Mouse (Mus musculus): ENCODE results near the gene 6430571L13Rik. TPM values are rescaled to one million over a fixed set of nuclear protein-coding genes. Genes with fewer than 3 reads are reported as not detected.

6430571L13Rik gene
- total RNA-seq, 1 experiment from 2014 or later, result 0.25 TPM

GRCm38 (mm10) chr9:107355870-107356765 is 15.7 kb downstream of the 6430571L13Rik start:
- peak; percentile 35 to 54; a peak in 2 of 4 replicates for ATAC-seq (replicated peaks in 1 of 2; ENCODE audit: insufficient read depth in 1 of 2, low FRiP score in 2 of 2, low TSS enrichment in 1 of 2, low read depth in 1 of 2, poor library complexity in 2 of 2, severe bottlenecking in 2 of 2)

DNA sequence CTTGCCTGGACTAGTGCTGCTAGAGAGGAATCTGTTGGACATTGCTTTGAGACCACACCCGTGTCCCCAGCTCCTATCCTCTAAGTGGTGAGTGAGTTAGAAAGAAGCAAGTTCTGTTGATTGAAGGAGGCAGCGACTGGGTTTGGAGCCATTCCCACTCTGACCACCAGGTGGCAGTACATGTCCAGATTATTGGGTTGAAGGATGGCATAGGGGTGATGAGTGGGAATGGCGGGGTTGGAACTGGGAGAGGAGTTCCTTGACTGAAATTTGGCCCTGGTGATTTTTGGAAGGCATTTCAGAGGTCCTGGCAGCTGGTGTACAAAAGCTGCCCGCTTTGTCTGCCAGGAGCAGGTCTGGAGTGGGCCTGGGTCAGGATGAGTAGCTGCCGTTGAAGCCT is 17.2 kb downstream of the 6430571L13Rik start:
- ATAC-seq (replicated peaks in 1 of 2; ENCODE audit: insufficient read depth in 1 of 2, low FRiP score in 2 of 2, low TSS enrichment in 1 of 2, low read depth in 1 of 2, poor library complexity in 2 of 2, severe bottlenecking in 2 of 2), result peak; percentile 48 to 53; a peak in 1 of 4 replicates

GRCm38 (mm10) chr9:107360989-107361388 is 20.6 kb downstream of the 6430571L13Rik start:
- no peak for ATAC-seq (replicated peaks in 1 of 2; ENCODE audit: insufficient read depth in 1 of 2, low FRiP score in 2 of 2, low TSS enrichment in 1 of 2, low read depth in 1 of 2, poor library complexity in 2 of 2, severe bottlenecking in 2 of 2)

GRCm38 (mm10) chr9:107366644-107367043 is 26.2 kb downstream of the 6430571L13Rik start:
- peak in 1 of 2 experiments; percentile 57; a peak in 2 of 4 replicates for ATAC-seq (replicated peaks in 1 of 2; ENCODE audit: insufficient read depth in 1 of 2, low FRiP score in 2 of 2, low TSS enrichment in 1 of 2, low read depth in 1 of 2, poor library complexity in 2 of 2, severe bottlenecking in 2 of 2)

- no peak for ATAC-seq (replicated peaks in 1 of 2; ENCODE audit: insufficient read depth in 1 of 2, low FRiP score in 2 of 2, low TSS enrichment in 1 of 2, low read depth in 1 of 2, poor library complexity in 2 of 2, severe bottlenecking in 2 of 2)
Measured at GRCm38 (mm10) chr9:107368302-107368701, 27.9 kb downstream of the 6430571L13Rik start.

GRCm38 (mm10) chr9:107369270-107370105 is 29.1 kb downstream of the 6430571L13Rik start:
- ATAC-seq (replicated peaks in 1 of 2; ENCODE audit: insufficient read depth in 1 of 2, low FRiP score in 2 of 2, low TSS enrichment in 1 of 2, low read depth in 1 of 2, poor library complexity in 2 of 2, severe bottlenecking in 2 of 2), result no peak

- ATAC-seq (replicated peaks in 1 of 2; ENCODE audit: insufficient read depth in 1 of 2, low FRiP score in 2 of 2, low TSS enrichment in 1 of 2, low read depth in 1 of 2, poor library complexity in 2 of 2, severe bottlenecking in 2 of 2), result no peak
Measured at GRCm38 (mm10) chr9:107370106-107370463, 29.7 kb downstream of the 6430571L13Rik start.

DNA sequence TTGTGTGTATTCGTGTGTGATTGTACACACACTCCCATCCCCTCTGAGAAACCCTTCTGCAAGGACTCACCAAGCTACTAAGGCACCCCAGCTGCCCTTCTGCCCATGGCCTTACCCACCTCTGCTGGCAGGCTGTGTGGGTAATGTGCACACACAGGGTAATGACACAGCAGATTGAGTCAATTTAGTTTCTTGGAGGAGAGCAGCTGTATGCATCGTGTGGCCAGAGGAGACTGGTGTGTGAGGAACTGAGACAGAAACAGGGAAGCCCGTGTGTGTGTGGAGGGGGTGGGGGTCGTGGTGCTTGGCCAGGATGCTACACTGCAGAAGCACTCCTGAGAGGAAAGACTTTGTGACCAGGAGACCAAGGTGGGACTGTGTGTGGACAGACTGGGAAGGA is 32.0 kb downstream of the 6430571L13Rik start:
- ATAC-seq (replicated peaks in 1 of 2; ENCODE audit: insufficient read depth in 1 of 2, low FRiP score in 2 of 2, low TSS enrichment in 1 of 2, low read depth in 1 of 2, poor library complexity in 2 of 2, severe bottlenecking in 2 of 2), result peak; percentile 77 to 86

GRCm38 (mm10) chr9:107374623-107375022 is 34.2 kb downstream of the 6430571L13Rik start:
- no peak for ATAC-seq (replicated peaks in 1 of 2; ENCODE audit: insufficient read depth in 1 of 2, low FRiP score in 2 of 2, low TSS enrichment in 1 of 2, low read depth in 1 of 2, poor library complexity in 2 of 2, severe bottlenecking in 2 of 2)

DNA sequence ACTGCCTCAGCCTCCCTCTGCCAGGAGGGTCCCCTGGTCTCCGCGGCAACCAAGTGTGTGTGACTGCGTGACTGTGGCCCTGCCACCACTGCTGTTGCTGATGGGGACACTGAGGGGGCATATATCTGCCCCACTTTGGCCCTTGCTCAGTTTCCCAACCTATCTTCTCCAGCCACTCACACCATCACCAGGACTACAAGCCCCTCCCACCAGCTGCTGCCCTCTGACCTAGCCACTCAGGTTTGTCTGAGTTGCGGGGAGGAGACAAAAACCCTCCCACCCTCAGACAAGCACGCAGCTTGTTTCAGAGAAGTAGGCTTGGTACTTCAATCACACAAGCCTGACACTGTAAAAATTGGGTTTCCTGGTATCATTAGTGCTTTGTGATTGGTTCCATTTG is 35.0 kb downstream of the 6430571L13Rik start:
- ATAC-seq (replicated peaks in 1 of 2; ENCODE audit: insufficient read depth in 1 of 2, low FRiP score in 2 of 2, low TSS enrichment in 1 of 2, low read depth in 1 of 2, poor library complexity in 2 of 2, severe bottlenecking in 2 of 2), result no peak

GRCm38 (mm10) chr9:107377961-107378512 is 37.6 kb downstream of the 6430571L13Rik start:
- ATAC-seq (replicated peaks in 1 of 2; ENCODE audit: insufficient read depth in 1 of 2, low FRiP score in 2 of 2, low TSS enrichment in 1 of 2, low read depth in 1 of 2, poor library complexity in 2 of 2, severe bottlenecking in 2 of 2), result peak in 1 of 2 experiments; percentile 41; a peak in 2 of 4 replicates

DNA sequence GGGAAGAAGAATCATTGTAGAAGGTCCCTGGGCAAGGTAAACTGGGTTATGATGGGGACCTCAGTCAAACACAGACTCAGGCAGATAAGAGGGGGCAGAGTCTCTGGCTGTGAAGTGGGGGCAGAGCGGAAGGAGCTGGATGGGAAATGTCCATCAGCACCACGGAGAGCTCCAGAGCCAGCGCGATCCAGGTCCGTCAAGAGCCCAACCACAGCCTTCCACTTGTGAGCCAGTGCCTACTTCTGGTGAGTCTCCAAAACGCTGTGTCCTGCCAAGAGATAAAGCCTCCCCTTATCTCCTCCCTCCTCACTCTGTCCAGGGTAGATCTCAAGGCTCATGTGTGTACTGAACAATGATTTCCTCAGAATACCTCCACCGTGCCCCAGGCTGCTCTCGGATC is 41.3 kb downstream of the 6430571L13Rik start:
- ATAC-seq (replicated peaks in 1 of 2; ENCODE audit: insufficient read depth in 1 of 2, low FRiP score in 2 of 2, low TSS enrichment in 1 of 2, low read depth in 1 of 2, poor library complexity in 2 of 2, severe bottlenecking in 2 of 2), result peak; percentile 35 to 40; a peak in 3 of 4 replicates

DNA sequence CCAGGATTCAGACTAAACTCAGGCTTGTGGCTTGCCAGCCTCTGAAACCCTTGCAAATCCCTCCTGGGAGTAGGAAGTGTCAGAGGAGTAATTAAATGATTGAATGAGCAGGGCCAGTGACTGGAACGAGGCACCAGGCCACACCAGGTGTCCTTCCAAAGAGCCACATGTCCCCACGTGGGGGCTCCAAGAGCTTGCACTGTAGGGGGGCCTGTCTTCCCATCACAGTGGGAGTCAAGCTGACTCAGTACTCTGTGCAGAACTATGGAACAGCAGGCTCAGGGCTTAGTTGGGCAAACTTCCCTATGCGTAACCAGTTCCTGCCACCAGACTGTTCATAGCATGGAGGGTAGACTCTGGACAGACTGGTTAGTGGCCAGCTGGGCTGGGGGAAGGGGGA is 44.0 kb downstream of the 6430571L13Rik start:
- ATAC-seq (replicated peaks in 1 of 2; ENCODE audit: insufficient read depth in 1 of 2, low FRiP score in 2 of 2, low TSS enrichment in 1 of 2, low read depth in 1 of 2, poor library complexity in 2 of 2, severe bottlenecking in 2 of 2), result no peak

- ATAC-seq (replicated peaks in 1 of 2; ENCODE audit: insufficient read depth in 1 of 2, low FRiP score in 2 of 2, low TSS enrichment in 1 of 2, low read depth in 1 of 2, poor library complexity in 2 of 2, severe bottlenecking in 2 of 2), result no peak
Measured at GRCm38 (mm10) chr9:107386722-107387121, 46.3 kb downstream of the 6430571L13Rik start.

GRCm38 (mm10) chr9:107387708-107388107 is 47.3 kb downstream of the 6430571L13Rik start:
- no peak for ATAC-seq (replicated peaks in 1 of 2; ENCODE audit: insufficient read depth in 1 of 2, low FRiP score in 2 of 2, low TSS enrichment in 1 of 2, low read depth in 1 of 2, poor library complexity in 2 of 2, severe bottlenecking in 2 of 2)

- ATAC-seq (replicated peaks in 1 of 2; ENCODE audit: insufficient read depth in 1 of 2, low FRiP score in 2 of 2, low TSS enrichment in 1 of 2, low read depth in 1 of 2, poor library complexity in 2 of 2, severe bottlenecking in 2 of 2), result no peak
Measured at GRCm38 (mm10) chr9:107388263-107388662, 47.9 kb downstream of the 6430571L13Rik start.

GRCm38 (mm10) chr9:107396397-107396796 is 56.0 kb downstream of the 6430571L13Rik start:
- ATAC-seq (replicated peaks in 1 of 2; ENCODE audit: insufficient read depth in 1 of 2, low FRiP score in 2 of 2, low TSS enrichment in 1 of 2, low read depth in 1 of 2, poor library complexity in 2 of 2, severe bottlenecking in 2 of 2), result no peak

- no peak for ATAC-seq (replicated peaks in 1 of 2; ENCODE audit: insufficient read depth in 1 of 2, low FRiP score in 2 of 2, low TSS enrichment in 1 of 2, low read depth in 1 of 2, poor library complexity in 2 of 2, severe bottlenecking in 2 of 2)
Measured at GRCm38 (mm10) chr9:107398968-107399367, 58.6 kb downstream of the 6430571L13Rik start.

All from hematopoietic stem cell, adult 5-6 weeks (primary cell).